Mouse (Mus musculus) midbrain, embryonic 12.5 days (tissue): Measurements from ENCODE around the gene Flt3. TPM values are rescaled to one million over a fixed set of nuclear protein-coding genes. Genes with fewer than 3 reads are reported as not detected.

Source experiments
- ATAC-seq: fragments of 200-750 bp; cut with Nextera tagmentation; 2 replicates; pipeline ENCODE4 v1.8.0; 2017; ENCODE audit warnings: low read depth, moderate TSS enrichment, moderate library complexity; ENCODE audit not compliant: low FRiP score
- H3K27ac ChIP-seq: fragments of 300-500 bp; sonication (generic); replicated peaks from 2 replicates; pipeline ENCODE4 v1.5.1; 2016; ENCODE audit warnings: mild to moderate bottlenecking
- H3K27me3 ChIP-seq: fragments of 300-500 bp; sonication (generic); 2 replicates; pipeline ENCODE4 v1.6.1; 2016; ENCODE audit warnings: mild to moderate bottlenecking
- H3K36me3 ChIP-seq: fragments of 300-500 bp; sonication (generic); 2 replicates; pipeline ENCODE4 v1.6.1; 2016
- H3K4me1 ChIP-seq: fragments of 300-500 bp; sonication (generic); 2 replicates; pipeline ENCODE4 v1.6.1; 2016
- H3K4me2 ChIP-seq: fragments of 300-500 bp; sonication (generic); replicated peaks from 2 replicates; pipeline ENCODE4 v1.6.1; 2016; ENCODE audit warnings: mild to moderate bottlenecking, moderate library complexity
- H3K4me3 ChIP-seq: fragments of 300-500 bp; sonication (generic); 2 replicates; pipeline ENCODE4 v1.5.1; 2016; ENCODE audit warnings: mild to moderate bottlenecking
- H3K9ac ChIP-seq: fragments of 300-500 bp; sonication (generic); replicated peaks from 2 replicates; pipeline ENCODE4 v1.6.1; 2016; ENCODE audit warnings: mild to moderate bottlenecking, moderate library complexity
- H3K9me3 ChIP-seq: fragments of 300-500 bp; sonication (generic); 2 replicates; pipeline ENCODE4 v1.6.1; 2016; ENCODE audit warnings: mild to moderate bottlenecking
- WGBS: fragments of 180-500 bp; shearing (Covaris S2); methylation state at CpG from one replicate; pipeline ENCODE4 v1.1.7; 2016; 5-methylcytosine and 5-hydroxymethylcytosine counted together
- polyA plus RNA-seq: library from polyadenylated mRNA; unstranded; fragments of >200 nt; fragmentation: Nextera tagmentation; extraction: Ambion mirVana; gene quantifications from 2 replicates; pipeline ENCODE4 v1.2.1, GENCODE M21; 2016

Flt3 gene
- polyA plus RNA-seq, 1 experiment from 2014 or later = 0.22 TPM

- Histone ChIP-seq H3K9ac (no peak overlapping the region), H3K27me3 (no peaks in the 10 kb centered on the region), H3K27ac (no peak overlapping the region), H3K4me1 (no peaks in the 10 kb centered on the region), H3K4me2 (no peak overlapping the region), H3K9me3 (no peaks in the 10 kb centered on the region), H3K4me3 (no peak overlapping the region), H3K36me3 (no peaks in the 10 kb centered on the region)
- ATAC-seq = no peak
- WGBS = 93% methylated on average over 6 of the region's 6 CpGs
Measured at GRCm38 (mm10) chr5:147368221-147368620, 32.1 kb downstream of the Flt3 start.

DNA sequence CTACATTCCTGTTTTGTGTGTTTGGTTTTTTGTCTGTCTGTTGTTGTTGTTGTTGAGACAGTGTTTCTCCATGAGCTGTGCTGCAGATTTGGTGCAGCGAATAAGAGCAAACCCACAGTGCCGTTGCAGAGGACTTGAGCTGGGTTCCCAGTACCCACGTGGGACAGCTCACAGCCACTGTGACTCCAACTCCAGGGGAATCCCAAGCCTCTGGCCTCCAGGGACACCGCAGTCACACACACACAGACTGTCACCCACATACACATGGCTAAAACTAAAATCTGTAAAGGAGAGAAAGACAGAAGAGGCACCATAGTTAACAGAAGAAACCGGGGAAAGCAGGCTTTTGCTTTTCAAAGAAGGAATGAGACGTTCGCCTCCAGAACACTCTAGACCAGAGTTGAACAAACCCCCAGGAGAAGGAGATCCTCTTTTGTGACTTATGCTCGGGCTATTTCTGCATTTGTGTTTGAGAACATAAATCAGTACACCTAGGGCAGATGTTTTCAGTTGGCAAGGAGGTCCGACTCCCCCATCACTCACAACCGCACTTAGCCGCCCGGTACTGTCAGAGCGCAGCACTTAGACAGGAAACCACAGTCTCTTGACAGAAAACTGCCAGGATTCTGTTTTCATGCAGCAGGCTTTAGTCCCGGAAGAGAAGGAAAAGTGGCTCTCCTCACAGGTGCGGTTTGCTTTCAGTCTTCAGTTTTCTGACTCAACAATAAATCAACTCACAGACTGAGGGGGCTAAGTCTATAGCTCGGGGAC is 34.1 kb downstream of the Flt3 start:
- H3K4me2 ChIP-seq = no peak overlapping the region
- H3K27me3 ChIP-seq = no peaks in the 10 kb centered on the region
- H3K9ac ChIP-seq = no peak overlapping the region
- no peak overlapping the region for H3K27ac ChIP-seq
- H3K4me3 ChIP-seq = no peak overlapping the region
- WGBS = 77% methylated on average over 16 of the region's 16 CpGs
- no peaks in the 10 kb centered on the region for H3K36me3 ChIP-seq
- no peaks in the 10 kb centered on the region for H3K4me1 ChIP-seq
- H3K9me3 ChIP-seq = no peaks in the 10 kb centered on the region
- ATAC-seq = no peak

DNA sequence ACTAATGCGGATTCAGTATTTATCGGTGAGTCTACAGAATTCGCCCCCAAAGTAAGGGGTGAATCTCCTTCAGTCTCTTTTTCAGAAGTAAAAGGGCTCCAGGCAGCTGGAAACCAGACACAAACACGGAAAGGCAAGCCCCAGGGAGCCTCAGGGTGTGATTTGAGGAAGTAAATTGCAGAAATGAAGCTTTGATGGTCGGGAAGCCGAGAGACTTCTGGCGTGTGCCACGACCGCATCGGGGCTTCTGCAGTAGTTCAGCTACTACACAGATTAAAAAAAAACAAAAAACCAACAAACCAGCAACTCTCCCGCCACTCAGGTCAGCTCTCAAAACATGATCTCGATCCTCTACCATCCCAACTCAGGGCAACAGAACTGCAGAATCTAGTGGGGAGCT is 37.2 kb downstream of the Flt3 start:
- Histone ChIP-seq H3K36me3 (no peaks in the 10 kb centered on the region), H3K4me3 (no peak overlapping the region), H3K9me3 (no peaks in the 10 kb centered on the region), H3K9ac (no peak overlapping the region), H3K4me1 (no peaks in the 10 kb centered on the region), H3K27me3 (no peaks in the 10 kb centered on the region), H3K27ac (no peak overlapping the region), H3K4me2 (no peak overlapping the region)
- no peak for ATAC-seq
- WGBS = 77% methylated on average over 12 of the region's 12 CpGs

DNA sequence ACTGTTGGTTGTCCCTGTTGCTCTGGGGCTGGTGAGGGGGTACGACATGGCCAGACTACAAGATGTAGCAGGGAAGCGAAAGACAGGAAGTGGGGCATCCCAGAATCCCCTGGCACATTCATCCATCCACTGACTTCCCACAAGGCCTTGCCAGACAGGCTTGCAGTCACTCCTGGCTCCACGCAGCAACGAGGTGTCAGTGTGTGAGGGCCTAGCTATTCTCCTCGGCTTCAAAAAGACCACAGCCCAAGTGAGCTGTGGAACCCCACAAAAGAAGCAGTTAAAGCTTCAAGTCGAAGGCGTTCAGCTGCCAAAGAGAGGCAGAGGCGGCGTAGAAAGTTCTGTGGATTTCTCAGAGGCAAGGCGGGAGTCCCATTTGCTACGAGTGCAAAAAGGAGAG is 41.8 kb downstream of the Flt3 start:
- Histone ChIP-seq H3K27me3 (no peaks in the 10 kb centered on the region), H3K9ac (no peak overlapping the region), H3K4me3 (no peak overlapping the region), H3K9me3 (no peaks in the 10 kb centered on the region), H3K4me1 (no peaks in the 10 kb centered on the region), H3K36me3 (no peaks in the 10 kb centered on the region), H3K27ac (no peak overlapping the region), H3K4me2 (no peak overlapping the region)
- ATAC-seq = no peak
- 89% methylated on average over 11 of the region's 11 CpGs for WGBS

DNA sequence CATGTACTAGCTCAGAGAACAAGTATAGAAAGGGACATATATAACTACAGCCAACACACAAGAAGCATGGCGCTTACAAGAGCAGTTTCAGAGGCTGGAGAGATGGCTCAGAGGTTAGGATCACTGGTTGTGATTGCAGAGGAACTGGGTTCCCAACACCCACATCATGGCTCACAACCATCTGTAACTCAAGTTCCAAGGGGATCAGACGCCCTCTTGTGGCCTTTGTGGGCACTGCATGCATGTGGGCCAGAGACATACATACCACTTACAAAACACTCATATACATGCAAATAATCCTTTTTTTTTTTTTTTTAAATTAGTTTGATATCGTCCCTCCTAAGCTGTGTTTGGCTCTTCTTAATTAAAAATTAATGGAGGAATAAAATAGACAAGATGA is 42.8 kb downstream of the Flt3 start:
- H3K27ac ChIP-seq = no peak overlapping the region
- WGBS = 44% methylated on average over 3 of the region's 3 CpGs
- no peak for ATAC-seq
- no peaks in the 10 kb centered on the region for H3K27me3 ChIP-seq
- no peak overlapping the region for H3K9ac ChIP-seq
- no peaks in the 10 kb centered on the region for H3K36me3 ChIP-seq
- no peaks in the 10 kb centered on the region for H3K9me3 ChIP-seq
- no peak overlapping the region for H3K4me3 ChIP-seq
- no peak overlapping the region for H3K4me2 ChIP-seq
- H3K4me1 ChIP-seq = no peaks in the 10 kb centered on the region

DNA sequence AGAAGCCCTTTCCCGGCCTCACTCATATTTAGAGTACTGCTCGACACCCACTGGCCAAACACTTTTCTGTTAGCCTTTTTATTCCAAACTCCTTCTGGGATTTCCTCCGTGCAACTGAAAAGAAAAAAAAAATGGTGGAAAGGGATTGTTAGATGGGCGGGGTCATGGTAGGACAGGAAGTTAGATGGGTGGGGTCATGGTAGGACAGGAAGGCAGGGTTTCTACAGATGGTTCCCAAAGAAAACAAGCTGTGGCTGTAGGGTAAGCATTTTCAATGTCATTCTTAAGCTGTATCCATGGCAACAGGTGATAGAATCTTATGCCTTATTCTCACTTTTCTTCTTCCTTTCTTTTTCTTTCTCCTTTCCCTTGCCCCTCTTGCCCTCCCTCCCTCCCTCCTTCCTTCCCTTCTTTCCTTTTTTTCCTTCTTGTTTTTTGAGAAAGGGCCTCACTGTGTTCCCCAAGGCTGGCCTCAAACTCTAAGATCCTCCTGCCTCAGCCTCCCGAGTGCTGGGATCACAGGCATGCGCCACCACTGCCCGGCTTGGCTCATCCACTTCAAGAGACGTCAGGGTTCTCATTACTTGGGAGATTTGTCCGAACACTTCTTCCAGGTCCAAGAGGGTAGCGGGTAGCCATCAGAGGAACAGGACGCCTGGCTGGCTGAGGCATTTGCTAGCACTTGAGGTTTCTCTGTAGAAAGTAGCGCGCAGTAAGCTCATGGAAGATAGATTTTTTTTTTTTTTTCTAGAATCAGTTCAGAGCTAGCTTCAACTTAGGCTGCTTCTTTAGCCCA is 43.8 kb downstream of the Flt3 start:
- Histone ChIP-seq H3K27ac (no peak overlapping the region), H3K27me3 (no peaks in the 10 kb centered on the region), H3K4me2 (no peak overlapping the region), H3K4me3 (no peak overlapping the region), H3K4me1 (no peaks in the 10 kb centered on the region), H3K9ac (no peak overlapping the region), H3K9me3 (no peaks in the 10 kb centered on the region), H3K36me3 (no peaks in the 10 kb centered on the region)
- ATAC-seq = no peak
- WGBS = 90% methylated on average over 13 of the region's 13 CpGs

- no peaks in the 10 kb centered on the region for H3K9me3 ChIP-seq
- no peak overlapping the region for H3K27ac ChIP-seq
- no peak overlapping the region for H3K9ac ChIP-seq
- H3K36me3 ChIP-seq = no peaks in the 10 kb centered on the region
- no peak overlapping the region for H3K4me2 ChIP-seq
- no peaks in the 10 kb centered on the region for H3K27me3 ChIP-seq
- H3K4me3 ChIP-seq = no peak overlapping the region
- 78% methylated on average over 3 of the region's 3 CpGs for WGBS
- no peaks in the 10 kb centered on the region for H3K4me1 ChIP-seq
- no peak for ATAC-seq
Measured at GRCm38 (mm10) chr5:147355788-147356187, 44.5 kb downstream of the Flt3 start.

DNA sequence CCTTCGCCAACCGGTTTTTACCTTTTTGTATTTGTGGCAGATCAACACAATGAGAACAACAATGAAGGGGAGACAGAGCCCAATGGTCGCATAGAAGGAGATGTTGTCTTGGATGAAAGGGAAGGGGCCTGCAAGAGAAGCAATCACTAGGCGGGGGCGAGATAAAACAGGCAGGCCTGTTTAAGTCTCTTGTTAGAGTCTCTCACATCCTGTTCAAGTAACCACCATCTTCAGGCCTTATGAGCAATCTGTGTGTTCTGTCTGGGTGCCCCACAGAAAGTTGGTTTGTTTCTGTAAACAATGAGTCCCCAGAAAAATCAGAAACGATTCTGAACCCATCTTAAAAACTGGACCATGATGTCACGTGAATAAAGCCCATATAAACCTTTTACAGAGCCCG is 45.3 kb downstream of the Flt3 start:
- Histone ChIP-seq H3K4me1 (no peaks in the 10 kb centered on the region), H3K4me3 (no peak overlapping the region), H3K4me2 (no peak overlapping the region), H3K9me3 (no peaks in the 10 kb centered on the region), H3K9ac (no peak overlapping the region), H3K27me3 (no peaks in the 10 kb centered on the region), H3K27ac (no peak overlapping the region), H3K36me3 (no peaks in the 10 kb centered on the region)
- no peak for ATAC-seq
- WGBS = 76% methylated on average over 8 of the region's 8 CpGs

DNA sequence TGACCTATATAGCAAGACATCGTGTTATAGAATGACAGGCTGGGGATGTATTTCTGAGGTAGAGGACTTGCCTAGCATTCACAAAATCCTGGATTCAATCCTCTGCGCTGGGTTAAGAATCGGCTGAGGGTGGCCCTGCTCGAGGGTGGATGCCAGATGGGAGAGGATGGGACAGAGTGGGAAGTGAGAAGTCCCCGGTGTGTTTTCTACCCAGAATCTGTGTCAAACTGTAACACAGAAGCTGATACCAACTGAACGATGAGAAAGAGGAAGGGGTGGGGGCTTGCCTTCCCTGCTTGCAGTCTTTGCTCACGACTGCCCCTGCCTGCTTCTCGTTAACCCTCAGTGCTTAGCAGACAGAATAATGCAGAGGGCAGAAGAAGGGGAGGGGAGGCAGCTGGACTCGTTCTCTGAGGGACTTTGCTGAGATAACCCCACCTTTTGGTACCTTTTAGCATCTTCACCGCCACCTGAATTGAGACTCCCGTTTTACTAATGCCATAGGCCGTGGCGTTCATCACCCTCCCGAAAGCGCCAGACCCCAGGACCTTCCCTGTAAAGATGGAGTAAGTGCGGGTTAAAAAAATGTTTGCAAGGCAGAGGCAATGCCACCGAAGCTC is 46.0 kb downstream of the Flt3 start:
- 67% methylated on average over 17 of the region's 17 CpGs for WGBS
- no peaks in the 10 kb centered on the region for H3K9me3 ChIP-seq
- no peak overlapping the region for H3K4me3 ChIP-seq
- no peaks in the 10 kb centered on the region for H3K4me1 ChIP-seq
- no peak overlapping the region for H3K9ac ChIP-seq
- ATAC-seq = no peak
- no peaks in the 10 kb centered on the region for H3K27me3 ChIP-seq
- no peak overlapping the region for H3K4me2 ChIP-seq
- H3K36me3 ChIP-seq = no peaks in the 10 kb centered on the region
- no peak overlapping the region for H3K27ac ChIP-seq

DNA sequence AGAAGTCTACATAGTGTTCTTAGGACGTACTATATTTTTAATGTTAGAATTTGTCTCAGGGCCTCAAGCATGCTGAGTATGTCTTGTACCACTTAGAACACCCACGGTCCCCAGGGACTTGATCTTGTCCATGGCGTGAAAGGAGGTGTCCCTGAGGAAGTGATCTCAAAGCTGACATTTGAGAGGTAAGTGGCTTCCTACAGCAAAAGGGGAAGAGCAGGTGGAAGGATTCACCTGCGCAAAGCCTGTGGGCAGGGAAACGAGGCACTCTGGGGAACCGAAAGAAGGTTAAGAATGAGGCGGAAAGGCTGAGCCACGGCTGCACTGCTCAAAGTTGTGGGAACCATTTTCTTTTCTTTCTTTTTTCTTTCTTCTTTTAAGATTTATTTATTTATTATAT is 48.4 kb downstream of the Flt3 start:
- H3K4me2 ChIP-seq = no peak overlapping the region
- H3K9ac ChIP-seq = no peak overlapping the region
- H3K4me3 ChIP-seq = no peak overlapping the region
- H3K9me3 ChIP-seq = no peaks in the 10 kb centered on the region
- no peaks in the 10 kb centered on the region for H3K27me3 ChIP-seq
- 91% methylated on average over 8 of the region's 8 CpGs for WGBS
- no peak for ATAC-seq
- no peaks in the 10 kb centered on the region for H3K4me1 ChIP-seq
- H3K27ac ChIP-seq = no peak overlapping the region
- H3K36me3 ChIP-seq = no peaks in the 10 kb centered on the region

- no peak overlapping the region for H3K4me3 ChIP-seq
- no peaks in the 10 kb centered on the region for H3K9me3 ChIP-seq
- H3K27me3 ChIP-seq = no peaks in the 10 kb centered on the region
- no peak for ATAC-seq
- H3K4me1 ChIP-seq = no peaks in the 10 kb centered on the region
- H3K27ac ChIP-seq = no peak overlapping the region
- no peak overlapping the region for H3K4me2 ChIP-seq
- 84% methylated on average over 1 of the region's 1 CpGs for WGBS
- H3K36me3 ChIP-seq = no peaks in the 10 kb centered on the region
- no peak overlapping the region for H3K9ac ChIP-seq
Measured at GRCm38 (mm10) chr5:147345981-147346380, 54.3 kb downstream of the Flt3 start.

- ATAC-seq = no peak
- Histone ChIP-seq H3K9ac (no peak overlapping the region), H3K27me3 (no peaks in the 10 kb centered on the region), H3K9me3 (no peaks in the 10 kb centered on the region), H3K4me3 (no peak overlapping the region), H3K4me1 (no peaks in the 10 kb centered on the region), H3K27ac (no peak overlapping the region), H3K36me3 (no peaks in the 10 kb centered on the region), H3K4me2 (no peak overlapping the region)
- 84% methylated on average over 10 of the region's 10 CpGs for WGBS
Measured at GRCm38 (mm10) chr5:147343904-147344303, 56.4 kb downstream of the Flt3 start.
